Mouse (Mus musculus) lung, postnatal 10 days (tissue): ENCODE measurements around the gene Tcte1.
A peak's percentile ranks its signal among the peaks of the same experiment; 100 is the strongest.

Experiments
- DNase-seq: peaks from one replicate; pipeline ENCODE4 v3.0.0; 2021

Gene Tcte1

DNA sequence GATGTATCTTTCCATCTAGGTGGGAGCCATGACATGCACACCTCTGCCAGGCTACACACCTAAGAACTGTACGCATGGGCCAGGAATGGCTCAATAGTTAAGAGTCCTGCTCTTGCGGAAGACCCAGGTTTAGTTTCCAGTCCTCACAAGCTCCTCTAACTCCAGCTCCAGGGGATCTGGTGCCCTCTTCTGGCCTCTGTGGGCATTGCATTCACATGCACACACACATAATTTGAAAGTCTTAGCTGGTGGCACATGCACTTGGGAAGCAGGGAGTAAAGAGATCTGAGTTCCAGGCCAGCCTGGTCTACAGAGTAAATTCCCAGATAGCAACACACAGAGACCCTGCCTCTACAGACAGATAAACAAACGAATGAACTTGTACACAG is 63.2 kb downstream of the Tcte1 start:
- DNase-seq, result peak; percentile 50

DNA sequence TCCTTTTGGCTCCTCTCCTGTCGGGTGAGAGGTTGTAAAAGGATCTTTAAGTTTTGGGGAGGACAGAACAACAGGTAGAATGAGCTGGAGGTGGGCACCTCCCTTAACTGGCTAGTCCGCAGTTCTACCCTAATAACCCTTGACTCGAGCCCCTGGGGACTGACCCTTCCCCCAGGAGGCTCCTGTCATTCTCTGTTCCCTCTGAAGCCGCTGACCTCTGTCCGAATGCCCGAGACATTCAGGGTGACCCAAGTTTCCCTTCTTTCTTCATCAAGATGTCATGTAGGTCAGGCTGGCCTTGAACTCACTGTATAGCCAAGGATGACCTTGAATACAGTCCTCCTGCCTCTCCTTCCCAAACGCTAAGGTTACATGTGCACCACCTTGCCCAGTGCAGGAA is 65.1 kb downstream of the Tcte1 start:
- no peak for DNase-seq

DNA sequence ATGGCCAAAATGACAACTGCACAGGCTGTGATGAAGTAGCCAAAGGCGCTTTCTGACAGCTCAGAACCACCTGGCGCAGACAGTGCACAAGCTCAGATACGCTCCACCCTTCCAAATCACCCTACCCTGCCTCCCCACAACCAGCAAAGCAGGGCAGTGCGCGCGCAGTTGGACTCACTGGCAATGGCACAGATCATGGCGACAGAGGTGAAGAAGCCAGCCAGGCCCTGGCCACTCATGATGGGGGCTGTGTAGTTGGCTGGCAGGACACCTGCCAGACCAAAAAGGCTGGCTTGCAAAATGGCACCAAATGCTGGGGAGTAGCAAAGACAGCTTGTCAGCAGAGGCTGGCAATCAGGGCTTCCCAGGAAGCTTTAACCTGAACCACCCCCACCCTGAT is 66.0 kb downstream of the Tcte1 start:
- DNase-seq, result no peak

DNA sequence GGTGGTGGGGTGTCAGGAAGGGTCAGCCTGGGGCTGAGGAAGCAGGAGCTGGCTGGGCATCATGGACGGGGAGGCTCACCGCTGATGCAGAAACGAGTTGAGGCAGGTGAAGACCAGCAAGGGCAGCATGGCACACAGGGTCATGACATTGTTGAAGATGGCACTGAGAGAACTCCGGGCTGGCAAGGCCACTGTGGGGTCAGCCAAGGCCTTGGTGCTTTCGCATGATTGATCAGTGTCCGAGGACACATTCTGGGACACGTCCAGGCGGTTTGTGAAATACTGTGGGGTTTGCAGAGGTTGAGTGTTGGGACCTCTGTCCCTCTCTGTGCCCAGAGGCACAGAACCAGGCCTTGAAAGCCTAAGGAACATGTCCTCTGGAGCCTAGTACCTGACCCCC is 66.6 kb downstream of the Tcte1 start:
- DNase-seq, result no peak

DNA sequence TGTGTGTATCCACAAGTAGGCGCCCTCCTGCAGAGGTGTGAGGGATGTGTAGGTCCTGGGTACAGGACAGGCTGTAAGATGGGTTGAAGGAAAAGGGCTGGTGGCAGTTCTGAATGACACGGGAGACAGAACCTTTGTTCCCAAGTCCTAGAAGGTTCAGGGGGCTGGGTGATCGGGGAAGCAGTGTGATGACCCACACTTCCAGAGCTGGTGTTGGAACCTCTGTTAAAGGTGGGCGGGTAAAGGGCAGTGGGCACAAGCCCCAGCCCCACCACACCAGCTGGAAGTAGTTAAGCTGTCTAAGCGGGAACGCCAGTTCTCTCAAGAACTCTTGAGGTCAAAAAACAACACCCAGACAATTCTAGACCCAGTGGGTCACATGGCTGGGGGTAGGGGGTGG is 67.2 kb downstream of the Tcte1 start:
- DNase-seq, result no peak

DNA sequence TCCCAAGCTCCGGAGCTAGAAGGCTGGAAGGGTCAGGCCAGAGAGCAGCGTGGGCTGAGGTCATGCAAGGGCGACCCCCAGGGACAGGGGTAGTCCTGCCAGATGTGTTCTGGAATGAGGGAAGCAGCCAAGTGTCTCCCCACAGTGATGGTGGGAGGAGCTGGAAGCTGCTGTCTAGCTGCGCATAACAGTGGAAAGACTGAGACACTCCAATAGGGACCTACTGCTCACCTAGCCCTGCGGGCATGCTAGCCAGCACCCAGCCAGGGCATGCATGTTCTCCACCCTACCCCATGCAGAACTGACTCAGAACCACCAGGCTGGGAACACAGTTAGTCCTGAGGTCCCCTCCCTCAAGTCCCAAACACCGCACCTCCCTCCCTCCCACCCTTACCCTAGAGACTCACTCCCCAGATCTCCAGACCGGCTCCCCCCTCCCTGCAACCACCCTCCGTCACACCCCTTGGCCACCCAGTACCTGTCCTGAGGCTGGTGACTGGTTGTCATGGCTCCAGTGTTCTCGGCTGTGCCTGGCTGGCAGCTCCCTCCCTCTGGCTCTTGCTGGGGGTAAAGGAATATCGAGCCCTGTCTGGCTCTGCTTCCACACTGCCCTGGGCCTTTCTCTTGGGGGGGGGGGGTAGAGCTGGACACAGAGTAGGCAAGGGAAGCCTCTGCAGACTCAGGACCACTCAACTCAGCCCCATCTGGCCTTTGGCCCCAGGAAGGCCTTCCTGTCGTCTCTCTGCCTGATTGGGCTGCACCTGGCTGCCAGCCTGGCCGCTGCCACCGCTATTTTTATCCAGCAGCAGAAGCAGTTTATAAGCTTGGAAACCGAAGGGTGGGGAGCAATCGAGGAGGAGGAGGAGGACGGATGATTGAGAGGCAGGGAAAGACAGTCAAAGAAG is 68.7 kb downstream of the Tcte1 start:
- DNase-seq, result no peak
